Mouse (Mus musculus) limb, embryonic 14.5 days (tissue): ENCODE measurements at regions not wholly inside any gene's neighbourhood (a gene's known extent, or its start where the extent isn't known, plus 50 kb on each side); places are given as distances from the start of the nearest gene placed in this dataset.

Experiments
- ATAC-seq: fragments of 200-750 bp; cut with Nextera tagmentation; 2 replicates; pipeline ENCODE4 v1.8.0; 2017; ENCODE audit warnings: low read depth, moderate number of reproducible peaks, moderate TSS enrichment; ENCODE audit not compliant: low FRiP score
- DNase-seq: peaks from one replicate; pipeline ENCODE4 v3.0.0-alpha.2; 2015; ENCODE audit warnings: low spot score
- H3K27ac ChIP-seq: fragments of 300-500 bp; sonication (generic); replicated peaks from 2 replicates; pipeline ENCODE4 v1.5.1; 2014; ENCODE audit warnings: low read depth, mild to moderate bottlenecking, low read length, moderate library complexity, mixed read lengths
- H3K27me3 ChIP-seq: fragments of 300-500 bp; sonication (generic); 2 replicates; pipeline ENCODE4 v1.6.1; 2014; ENCODE audit warnings: low read length, mixed read lengths; ENCODE audit not compliant: control insufficient read depth, insufficient read depth
- H3K36me3 ChIP-seq: fragments of 300-500 bp; sonication (generic); 2 replicates; pipeline ENCODE4 v1.6.1; 2014; ENCODE audit warnings: mild to moderate bottlenecking, low read length, moderate library complexity, mixed read lengths; ENCODE audit not compliant: control insufficient read depth, insufficient read depth
- H3K4me1 ChIP-seq: fragments of 300-500 bp; sonication (generic); 2 replicates; pipeline ENCODE4 v1.6.1; 2014; ENCODE audit warnings: antibody characterized with exemption, low read length, mixed read lengths; ENCODE audit not compliant: control insufficient read depth, insufficient read depth
- H3K4me2 ChIP-seq: fragments of 300-500 bp; sonication (generic); replicated peaks from 2 replicates; pipeline ENCODE4 v1.6.1; 2014; ENCODE audit warnings: low read depth, mild to moderate bottlenecking, low read length, moderate library complexity; ENCODE audit not compliant: severe bottlenecking
- H3K4me3 ChIP-seq: fragments of 300-500 bp; sonication (generic); replicated peaks from 2 replicates; pipeline ENCODE4 v1.5.1; 2014; ENCODE audit warnings: low read length
- H3K9ac ChIP-seq: fragments of 300-500 bp; sonication (generic); 2 replicates; pipeline ENCODE4 v1.6.1; 2014; ENCODE audit warnings: mild to moderate bottlenecking, low read depth, low read length, moderate library complexity; ENCODE audit not compliant: severe bottlenecking
- H3K9me3 ChIP-seq: fragments of 300-500 bp; sonication (generic); 2 replicates; pipeline ENCODE4 v1.6.1; 2016; ENCODE audit warnings: low read length; ENCODE audit not compliant: control insufficient read depth
- POLR2A ChIP-seq: fragments of 200-500 bp; IDR thresholded peaks from 2 replicates; pipeline ENCODE4 v1.8.0; 2012; ENCODE audit warnings: inconsistent platforms, mild to moderate bottlenecking, moderate library complexity, borderline replicate concordance; ENCODE audit not compliant: insufficient read depth, insufficient read length; ENCODE audit errors: extremely low read depth
- WGBS: fragments of 180-500 bp; shearing (Covaris S2); extraction: QIAGEN DNeasy Blood & Tissue Kit; methylation state at CpG from one replicate; pipeline ENCODE4 v1.1.7; 2014; 5-methylcytosine and 5-hydroxymethylcytosine counted together

DNA sequence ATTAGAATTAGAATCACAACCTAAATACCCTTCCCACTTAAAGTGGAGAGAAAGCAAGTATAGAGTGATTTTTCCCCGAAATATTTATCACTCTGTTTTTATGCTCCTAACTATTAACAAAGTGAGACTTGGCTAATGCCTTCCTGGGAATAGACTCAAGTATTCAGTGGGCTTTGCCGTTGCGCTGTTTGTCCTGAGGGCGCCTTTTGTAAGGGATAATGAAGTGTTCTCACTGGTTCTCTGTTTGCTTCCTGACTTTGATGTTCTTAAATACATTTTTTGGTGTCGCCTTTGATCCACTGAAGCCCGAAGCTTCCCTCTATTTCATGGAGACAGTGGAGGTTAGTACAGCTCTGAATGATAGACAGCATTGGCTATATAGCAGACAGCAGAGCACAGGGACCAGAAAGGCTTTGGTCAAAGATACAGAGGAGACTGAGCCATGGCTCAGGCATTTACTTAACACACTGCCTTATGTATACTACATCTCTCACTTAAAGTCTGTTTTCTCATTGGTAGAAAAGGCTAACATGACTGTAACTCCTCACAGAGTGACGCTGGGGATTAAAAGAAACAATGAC is 63.0 kb upstream of the Stxbp6 start:
- H3K4me1 ChIP-seq, result no peaks in the 10 kb centered on the region
- no peaks in the 10 kb centered on the region for H3K27me3 ChIP-seq
- no peak overlapping the region for H3K4me2 ChIP-seq
- H3K4me3 ChIP-seq, result no peak overlapping the region
- 50% methylated on average over 7 of the region's 7 CpGs for WGBS
- no peaks in the 10 kb centered on the region for H3K36me3 ChIP-seq
- ATAC-seq (no peak), DNase-seq (no peak)
- H3K27ac ChIP-seq, result no peak overlapping the region
- no peak overlapping the region for H3K9ac ChIP-seq
- TF ChIP-seq POLR2A, result no peak
- no peaks in the 10 kb centered on the region for H3K9me3 ChIP-seq

DNA sequence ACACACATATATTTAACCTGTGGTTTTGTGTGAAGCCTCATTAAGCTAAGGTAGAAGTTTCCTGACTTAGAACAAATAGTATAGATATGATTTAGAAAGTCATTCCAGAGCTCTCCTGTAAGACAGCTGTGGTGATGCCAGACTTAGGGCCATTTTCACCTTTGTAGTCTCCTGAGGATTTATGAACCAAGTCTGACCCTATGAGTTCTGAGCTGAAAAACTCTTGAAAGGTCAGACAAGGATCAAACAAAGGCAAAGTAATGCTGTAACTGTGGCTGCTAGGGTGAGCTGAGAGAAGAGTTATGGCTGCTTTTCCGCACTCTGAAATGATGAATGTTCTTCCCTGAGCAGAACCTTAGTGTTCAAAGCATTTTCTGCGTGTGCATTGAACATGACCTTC is 58.9 kb upstream of the Stxbp6 start:
- TF ChIP-seq POLR2A, result no peak
- ATAC-seq (no peak), DNase-seq (no peak)
- Histone ChIP-seq H3K27ac (no peak overlapping the region), H3K27me3 (no peaks in the 10 kb centered on the region), H3K4me2 (no peak overlapping the region), H3K9me3 (no peaks in the 10 kb centered on the region), H3K4me1 (no peaks in the 10 kb centered on the region), H3K4me3 (no peak overlapping the region), H3K36me3 (no peaks in the 10 kb centered on the region), H3K9ac (no peak overlapping the region)
- 41% methylated on average over 2 of the region's 2 CpGs for WGBS

DNA sequence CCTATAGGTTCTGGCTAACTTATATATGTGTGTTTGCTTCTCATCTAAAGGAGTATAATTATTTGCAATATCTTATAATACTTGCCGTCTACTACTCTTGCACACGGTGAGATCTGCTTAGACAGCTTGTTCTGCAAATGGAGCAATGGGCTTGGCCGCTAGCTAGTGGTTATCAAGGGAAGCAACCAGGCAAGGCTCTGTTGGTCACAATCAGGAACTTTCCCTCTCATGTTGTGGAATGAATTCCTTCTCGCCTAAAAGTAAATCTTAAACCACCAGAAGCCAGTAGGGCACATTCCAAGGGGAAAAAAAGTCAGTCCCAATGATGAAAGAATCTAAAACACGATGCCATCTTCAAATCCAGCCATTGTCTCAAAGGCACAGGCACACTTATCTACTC is 56.6 kb upstream of the Stxbp6 start:
- H3K4me2 ChIP-seq, result no peak overlapping the region
- H3K36me3 ChIP-seq, result no peaks in the 10 kb centered on the region
- no peak overlapping the region for H3K4me3 ChIP-seq
- ATAC-seq, result no peak
- DNase-seq, result no peak
- no peak overlapping the region for H3K9ac ChIP-seq
- no peaks in the 10 kb centered on the region for H3K4me1 ChIP-seq
- no peak for TF ChIP-seq POLR2A
- WGBS, result 87% methylated on average over 5 of the region's 5 CpGs
- H3K9me3 ChIP-seq, result no peaks in the 10 kb centered on the region
- no peak overlapping the region for H3K27ac ChIP-seq
- H3K27me3 ChIP-seq, result no peaks in the 10 kb centered on the region

DNA sequence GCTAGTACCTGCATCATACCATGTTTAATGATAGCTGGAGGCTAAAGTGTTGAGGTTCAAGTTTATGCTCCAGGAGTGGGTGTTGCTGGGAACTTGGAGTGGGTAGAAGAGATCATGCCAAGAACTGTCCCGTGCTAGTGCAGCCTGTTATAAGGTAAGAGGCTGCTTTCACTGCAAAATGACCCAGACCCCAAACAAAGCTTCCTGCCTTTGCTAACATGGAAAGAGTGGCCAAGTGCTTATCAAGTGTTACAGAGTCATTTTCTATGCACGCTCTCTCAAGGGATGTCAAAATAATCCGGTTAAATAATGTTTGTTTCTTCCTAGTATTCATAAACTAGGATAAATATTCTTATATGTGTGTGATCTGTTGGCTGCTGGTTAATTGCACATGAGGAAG is 51.4 kb upstream of the Stxbp6 start:
- no peak overlapping the region for H3K27ac ChIP-seq
- no peaks in the 10 kb centered on the region for H3K36me3 ChIP-seq
- no peak overlapping the region for H3K4me3 ChIP-seq
- no peak overlapping the region for H3K9ac ChIP-seq
- no peaks in the 10 kb centered on the region for H3K4me1 ChIP-seq
- no peak overlapping the region for H3K4me2 ChIP-seq
- no peak for ATAC-seq
- H3K27me3 ChIP-seq, result no peaks in the 10 kb centered on the region
- WGBS, result 77% methylated on average over 3 of the region's 3 CpGs
- TF ChIP-seq POLR2A, result no peak
- DNase-seq, result no peak
- no peaks in the 10 kb centered on the region for H3K9me3 ChIP-seq
